Mouse (Mus musculus): ENCODE measurements around the gene BC005624.
A peak's percentile ranks its signal among the peaks of the same experiment; 100 is the strongest.

Gene BC005624

GRCm38 (mm10) chr2:30928893-30929482, 53.0 kb downstream of the BC005624 start:
- DNase-seq (ENCODE audit: low read depth, low spot score) = peak; percentile 94

- DNase-seq (ENCODE audit: low read depth, low spot score) = peak; percentile 92
Observed at GRCm38 (mm10) chr2:30927844-30928628, 54.0 kb downstream of the BC005624 start.

- peak; percentile 99 for DNase-seq (ENCODE audit: low read depth, low spot score)
Observed at GRCm38 (mm10) chr2:30927151-30927781, 54.7 kb downstream of the BC005624 start.

- DNase-seq (ENCODE audit: low read depth, low spot score) = no peak
Observed at GRCm38 (mm10) chr2:30926381-30926780, 55.6 kb downstream of the BC005624 start.

GRCm38 (mm10) chr2:30925181-30925580, 56.8 kb downstream of the BC005624 start:
- DNase-seq (ENCODE audit: low read depth, low spot score) = no peak

GRCm38 (mm10) chr2:30923099-30923498, 58.9 kb downstream of the BC005624 start:
- DNase-seq (ENCODE audit: low read depth, low spot score) = no peak
